Mouse (Mus musculus): ENCODE measurements around the gene Ikzf1.

- TF ChIP-seq TAL1 (IDR thresholded peaks at IDR 0.05; ENCODE audit: low read length) (no peak), GATA1 (IDR thresholded peaks at IDR 0.05; ENCODE audit: low read length) (no peak)
Measured at GRCm38 (mm10) chr11:11769281-11769680, 84.5 kb downstream of the Ikzf1 start.

All from erythroblast, embryonic 14.5 days (primary cell).